Mouse (Mus musculus) right cerebral cortex, adult 18-20 months (tissue): ENCODE measurements at regions not wholly inside any gene's neighbourhood (a gene's known extent, or its start where the extent isn't known, plus 50 kb on each side); places are given as distances from the start of the nearest gene placed in this dataset.

Source experiments
- DNase-seq: peaks from one replicate; pipeline ENCODE4 v3.0.0; 2022; ENCODE audit warnings: mixed read lengths

- DNase-seq = no peak
These were observed 264.9 kb downstream of the Bcl11a start for GRCm38 (mm10) chr11:24342732-24343131.

GRCm38 (mm10) chr11:24347225-24347624, 269.4 kb downstream of the Bcl11a start:
- DNase-seq = no peak

- no peak for DNase-seq
These were observed 270.9 kb downstream of the Bcl11a start for GRCm38 (mm10) chr11:24348741-24349140.

- no peak for DNase-seq
These were observed 272.2 kb downstream of the Bcl11a start for GRCm38 (mm10) chr11:24349967-24350643.

GRCm38 (mm10) chr11:24350839-24351238, 273.0 kb downstream of the Bcl11a start:
- DNase-seq = no peak

GRCm38 (mm10) chr11:24352071-24352470, 274.2 kb downstream of the Bcl11a start:
- DNase-seq = no peak

GRCm38 (mm10) chr11:24353056-24353455, 275.2 kb downstream of the Bcl11a start:
- peak; percentile 60 for DNase-seq

- no peak for DNase-seq
These were observed 279.5 kb downstream of the Bcl11a start for GRCm38 (mm10) chr11:24357388-24357787.

- no peak for DNase-seq
These were observed 281.2 kb downstream of the Bcl11a start for GRCm38 (mm10) chr11:24359086-24359485.

GRCm38 (mm10) chr11:24361998-24362687, 284.3 kb downstream of the Bcl11a start:
- DNase-seq = no peak

- no peak for DNase-seq
These were observed 284.8 kb downstream of the Bcl11a start for GRCm38 (mm10) chr11:24362688-24363035.

GRCm38 (mm10) chr11:24363418-24364364, 285.8 kb downstream of the Bcl11a start:
- peak; percentile 50 for DNase-seq

GRCm38 (mm10) chr11:24370198-24370860, 292.5 kb downstream of the Bcl11a start:
- DNase-seq = peak; percentile 13

GRCm38 (mm10) chr11:24370861-24371686, 293.2 kb downstream of the Bcl11a start:
- no peak for DNase-seq

- DNase-seq = no peak
These were observed 293.8 kb downstream of the Bcl11a start for GRCm38 (mm10) chr11:24371687-24371950.

GRCm38 (mm10) chr11:24371963-24372362, 294.1 kb downstream of the Bcl11a start:
- DNase-seq = no peak

GRCm38 (mm10) chr11:24372616-24373015, 294.8 kb downstream of the Bcl11a start:
- DNase-seq = no peak

- DNase-seq = no peak
These were observed 295.4 kb downstream of the Bcl11a start for GRCm38 (mm10) chr11:24373301-24373700.

- DNase-seq = no peak
These were observed 299.7 kb downstream of the Bcl11a start for GRCm38 (mm10) chr11:24377530-24377929.

- no peak for DNase-seq
These were observed 312.7 kb downstream of the Bcl11a start for GRCm38 (mm10) chr11:24390578-24390977.

- no peak for DNase-seq
These were observed 313.5 kb downstream of the Bcl11a start for GRCm38 (mm10) chr11:24391385-24391784.

- DNase-seq = no peak
These were observed 317.6 kb downstream of the Bcl11a start for GRCm38 (mm10) chr11:24395478-24395877.
